Mouse (Mus musculus) kidney, embryonic 14.5 days (tissue): ENCODE results near the gene Tec. TPM values are rescaled to one million over a fixed set of nuclear protein-coding genes. Genes with fewer than 3 reads are reported as not detected.

ENCODE experiments used
- ATAC-seq: fragments of 200-750 bp; cut with Nextera tagmentation; 2 replicates; pipeline ENCODE4 v1.8.0; 2017; ENCODE audit warnings: moderate number of reproducible peaks, mild to moderate bottlenecking, moderate TSS enrichment, moderate library complexity; ENCODE audit not compliant: low FRiP score, low TSS enrichment
- H3K27ac ChIP-seq: fragments of 300-500 bp; sonication (generic); 2 replicates; pipeline ENCODE4 v1.5.1; 2014; ENCODE audit warnings: low read depth, mild to moderate bottlenecking, low read length, moderate library complexity, mixed read lengths
- H3K27me3 ChIP-seq: fragments of 300-500 bp; sonication (generic); 2 replicates; pipeline ENCODE4 v1.6.1; 2014; ENCODE audit warnings: mild to moderate bottlenecking, low read length; ENCODE audit not compliant: control insufficient read depth, insufficient read depth
- H3K36me3 ChIP-seq: fragments of 300-500 bp; sonication (generic); 2 replicates; pipeline ENCODE4 v1.6.1; 2014; ENCODE audit warnings: low read length, mixed read lengths; ENCODE audit not compliant: control insufficient read depth, insufficient read depth
- H3K4me1 ChIP-seq: fragments of 300-500 bp; sonication (generic); 2 replicates; pipeline ENCODE4 v1.6.1; 2014; ENCODE audit warnings: low read length, mixed read lengths; ENCODE audit not compliant: control insufficient read depth, insufficient read depth
- H3K4me2 ChIP-seq: fragments of 300-500 bp; sonication (generic); replicated peaks from 2 replicates; pipeline ENCODE4 v1.6.1; 2014; ENCODE audit warnings: low read depth, mild to moderate bottlenecking, low read length
- H3K4me3 ChIP-seq: fragments of 300-500 bp; sonication (generic); 2 replicates; pipeline ENCODE4 v1.5.1; 2014; ENCODE audit warnings: mild to moderate bottlenecking, low read length
- H3K9ac ChIP-seq: fragments of 300-500 bp; sonication (generic); 2 replicates; pipeline ENCODE4 v1.6.1; 2014; ENCODE audit warnings: low read depth, mild to moderate bottlenecking, low read length, moderate library complexity
- H3K9me3 ChIP-seq: fragments of 300-500 bp; sonication (generic); 2 replicates; pipeline ENCODE4 v1.6.1; 2016; ENCODE audit warnings: low read length; ENCODE audit not compliant: control insufficient read depth
- WGBS: fragments of 180-500 bp; shearing (Covaris S2); extraction: QIAGEN DNeasy Blood & Tissue Kit; methylation state at CpG from one replicate; pipeline ENCODE4 v1.1.7; 2014; 5-methylcytosine and 5-hydroxymethylcytosine counted together
- polyA plus RNA-seq: library from polyadenylated mRNA; unstranded; fragments of >200 nt; fragmentation: Nextera tagmentation; extraction: Ambion mirVana; gene quantifications from 2 replicates; pipeline ENCODE4 v1.2.1, GENCODE M21; 2014

The Tec gene
- polyA plus RNA-seq, 1 experiment from 2014 or later, result 8.9 TPM

- H3K9me3 ChIP-seq, result no peaks in the 10 kb centered on the region
- no peak overlapping the region for H3K4me2 ChIP-seq
- H3K9ac ChIP-seq, result no peak overlapping the region
- no peaks in the 10 kb centered on the region for H3K4me1 ChIP-seq
- H3K27me3 ChIP-seq, result no peaks in the 10 kb centered on the region
- no peaks in the 10 kb centered on the region for H3K36me3 ChIP-seq
- WGBS, result 40% methylated on average over 5 of the region's 5 CpGs
- no peak overlapping the region for H3K4me3 ChIP-seq
- no peak overlapping the region for H3K27ac ChIP-seq
- no peak for ATAC-seq
These were observed 11.5 kb upstream of the Tec start for GRCm38 (mm10) chr5:72879736-72880135.

DNA sequence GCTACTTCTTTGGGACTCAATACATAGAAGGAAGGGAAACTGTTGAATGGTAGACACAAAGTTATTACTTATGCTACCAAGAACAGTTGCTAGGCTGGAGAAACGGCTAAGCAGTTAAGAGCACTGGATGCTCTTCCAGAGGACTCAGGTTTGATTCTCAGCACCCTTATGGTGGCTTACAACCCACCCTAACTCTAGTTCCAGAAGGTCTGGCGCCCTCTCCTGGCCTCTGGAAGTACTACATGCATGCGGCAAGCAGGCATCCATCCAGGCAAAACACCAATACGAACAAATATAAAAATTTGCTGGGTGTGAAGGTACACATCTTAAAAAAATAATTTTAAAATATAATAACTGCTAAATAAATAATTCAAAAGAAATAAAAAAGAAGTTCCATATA lies 2.8 kb upstream of the Tec start:
- Histone ChIP-seq H3K27me3 (peaks cover 7% of the 10 kb centered on the region; the same call in 1 of the 2 replicates), H3K9me3 (peaks cover 4% of the 10 kb centered on the region; the same call in 1 of the 2 replicates), H3K36me3 (no peaks in the 10 kb centered on the region), H3K27ac (no peak overlapping the region), H3K4me2 (no peak overlapping the region), H3K4me1 (peaks cover 8% of the 10 kb centered on the region), H3K4me3 (no peak overlapping the region), H3K9ac (no peak overlapping the region)
- 86% methylated on average over 4 of the region's 4 CpGs for WGBS
- no peak for ATAC-seq

DNA sequence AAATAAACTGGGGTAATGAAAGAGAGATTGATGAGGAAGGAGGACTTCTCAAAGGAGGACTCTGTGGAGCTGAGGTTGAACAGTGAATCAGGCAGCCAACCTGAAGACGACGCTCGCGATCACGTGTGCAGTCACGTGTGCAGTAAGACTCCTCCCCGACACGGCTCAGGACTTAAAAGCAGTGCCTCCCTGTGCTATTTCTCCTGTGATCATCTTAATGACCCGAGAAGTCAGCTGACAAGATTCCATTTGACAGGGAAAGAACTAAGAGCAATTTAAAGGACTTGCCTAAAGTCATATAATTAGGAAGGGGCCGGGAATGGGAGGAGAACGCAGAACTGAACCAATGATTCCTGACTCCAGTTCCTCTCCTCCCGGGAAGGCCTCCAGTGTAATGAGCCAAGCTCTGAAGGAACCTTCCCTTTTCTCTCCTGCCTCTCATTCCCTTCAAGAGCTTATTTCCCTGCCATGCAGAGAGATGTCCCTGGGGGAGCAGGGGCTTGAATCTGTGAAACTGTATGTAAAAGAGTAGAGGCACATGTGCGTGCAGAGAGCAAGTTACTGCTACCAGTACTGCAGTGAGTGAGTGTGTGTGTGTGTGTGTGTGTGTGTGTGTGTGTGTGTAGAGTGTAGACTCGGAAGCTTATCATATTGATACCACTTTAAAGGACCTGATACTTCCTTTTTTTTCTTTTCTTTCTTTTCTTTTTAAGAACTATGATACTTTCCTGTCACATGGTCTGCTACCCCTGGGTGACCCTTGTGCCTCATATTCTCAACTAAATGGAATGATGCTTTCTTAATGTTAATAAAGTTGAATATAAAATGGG lies 1.7 kb upstream of the Tec start:
- no peak overlapping the region for H3K4me2 ChIP-seq
- ATAC-seq, result peak; percentile 45
- WGBS, result 24% methylated on average over 14 of the region's 14 CpGs
- no peaks in the 10 kb centered on the region for H3K36me3 ChIP-seq
- H3K4me3 ChIP-seq, result no peak overlapping the region
- H3K9me3 ChIP-seq, result peaks cover 4% of the 10 kb centered on the region; the same call in 1 of the 2 replicates
- H3K4me1 ChIP-seq, result peaks cover 8% of the 10 kb centered on the region
- no peak overlapping the region for H3K9ac ChIP-seq
- no peak overlapping the region for H3K27ac ChIP-seq
- H3K27me3 ChIP-seq, result peaks cover 7% of the 10 kb centered on the region; the same call in 1 of the 2 replicates

DNA sequence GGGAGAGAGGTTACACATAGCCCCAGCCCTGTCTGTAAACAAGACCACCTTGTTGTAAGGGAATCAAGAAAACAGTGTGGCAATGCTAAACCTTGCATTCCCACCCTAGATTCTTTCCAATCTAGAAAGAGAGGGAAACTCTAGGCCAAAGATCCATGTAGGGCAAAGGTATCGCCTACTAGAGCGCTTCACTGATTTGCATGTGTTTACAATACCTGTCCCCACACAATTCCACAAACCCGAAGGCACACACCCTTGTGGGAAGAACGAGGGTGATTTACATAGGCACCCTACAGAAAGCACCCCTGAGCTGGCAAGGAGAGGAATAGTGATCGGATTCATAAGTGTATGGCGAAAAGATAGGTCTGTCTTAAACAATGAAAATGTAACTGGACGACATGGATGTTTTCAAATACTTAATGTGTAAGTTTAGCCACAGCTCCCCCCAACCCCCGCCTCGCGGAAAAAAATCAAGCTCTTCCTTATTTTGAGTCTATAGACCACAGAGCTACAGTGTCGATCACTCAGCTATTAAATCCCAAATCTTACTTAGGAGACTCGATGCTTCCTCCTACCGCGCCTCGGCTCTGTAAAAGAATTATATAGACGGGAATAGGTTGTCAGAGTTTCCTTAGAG lies 1.1 kb downstream of the Tec start:
- ATAC-seq, result no peak
- Histone ChIP-seq H3K27me3 (peaks cover 7% of the 10 kb centered on the region; the same call in 1 of the 2 replicates), H3K27ac (no peak overlapping the region), H3K4me3 (peak overlapping the region; percentile 48), H3K9me3 (peaks cover 4% of the 10 kb centered on the region; the same call in 1 of the 2 replicates), H3K9ac (peak overlapping the region; percentile 59; the same call in 1 of the 2 replicates), H3K4me1 (peaks cover 8% of the 10 kb centered on the region), H3K36me3 (no peaks in the 10 kb centered on the region), H3K4me2 (peak overlapping the region; percentile 80)
- 29% methylated on average over 16 of the region's 16 CpGs for WGBS

DNA sequence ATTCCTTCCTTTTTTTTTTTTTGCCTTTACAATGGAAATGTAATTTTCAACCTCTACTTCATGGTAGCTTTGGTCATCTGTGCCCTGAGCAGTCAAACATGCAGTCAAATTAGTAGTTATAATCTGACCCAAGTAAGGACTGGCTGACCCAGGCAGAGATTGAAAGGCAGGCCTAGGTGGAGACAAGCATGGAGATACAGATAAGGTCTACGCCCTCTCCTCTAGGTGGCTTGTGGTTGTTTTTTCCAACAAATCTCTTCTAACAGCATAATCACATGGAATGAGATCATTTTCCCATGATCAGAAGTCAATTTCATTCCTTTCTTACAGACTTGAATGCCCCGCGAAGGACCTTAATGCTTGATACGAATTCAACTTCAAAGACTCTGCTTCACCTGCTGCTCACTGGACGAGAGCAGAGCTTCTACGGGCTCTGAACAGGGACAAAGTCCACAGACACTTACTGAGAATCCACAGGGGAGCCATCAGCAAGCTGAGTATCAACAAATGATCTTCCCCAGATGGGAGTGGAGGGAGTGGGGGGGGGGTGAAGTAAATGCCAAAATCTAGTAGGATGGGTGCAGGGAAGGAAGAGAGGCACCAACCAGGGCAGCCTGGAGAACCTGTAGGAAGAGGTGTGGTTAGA lies 1.9 kb downstream of the Tec start:
- no peak overlapping the region; the same call in 1 of the 2 replicates for H3K4me2 ChIP-seq

DNA sequence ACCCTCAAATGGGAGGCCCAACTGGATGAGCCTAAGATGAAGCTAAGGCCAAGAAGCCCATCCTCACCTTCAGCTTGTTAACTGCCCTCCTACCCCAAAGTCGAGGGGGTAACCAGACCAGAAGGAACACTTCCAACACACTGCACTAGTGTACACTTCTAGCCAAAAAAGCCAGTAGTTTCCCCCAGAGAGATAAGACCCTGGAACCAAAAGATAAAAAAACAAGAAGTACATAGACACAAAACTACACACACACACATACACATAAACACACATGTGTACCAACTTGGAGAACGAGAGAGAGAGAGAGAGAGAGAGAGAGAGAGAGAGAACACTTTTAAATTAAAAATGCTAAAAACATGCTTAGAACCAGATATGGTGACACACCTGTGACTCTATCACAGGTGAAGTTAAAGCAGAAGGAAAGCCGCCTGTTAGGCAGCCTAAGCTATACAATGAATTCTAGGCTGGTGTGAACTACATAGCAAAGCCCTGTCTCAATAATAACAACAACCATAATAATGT lies 3.6 kb downstream of the Tec start:
- Histone ChIP-seq H3K9me3 (peaks cover 5% of the 10 kb centered on the region; the same call in 1 of the 2 replicates), H3K4me1 (peaks cover 8% of the 10 kb centered on the region), H3K4me3 (no peak overlapping the region), H3K27ac (no peak overlapping the region), H3K9ac (no peak overlapping the region), H3K4me2 (no peak overlapping the region), H3K36me3 (no peaks in the 10 kb centered on the region), H3K27me3 (peaks cover 7% of the 10 kb centered on the region; the same call in 1 of the 2 replicates)
- WGBS, result 73% methylated on average over 3 of the region's 3 CpGs
- no peak for ATAC-seq

More for the DNA sequence above, 1.9 kb downstream of the Tec start:
- WGBS, result 53% methylated on average over 6 of the region's 6 CpGs
- H3K4me1 ChIP-seq, result peaks cover 8% of the 10 kb centered on the region
- H3K27ac ChIP-seq, result no peak overlapping the region
- no peak overlapping the region for H3K9ac ChIP-seq
- no peaks in the 10 kb centered on the region for H3K36me3 ChIP-seq
- H3K27me3 ChIP-seq, result peaks cover 7% of the 10 kb centered on the region; the same call in 1 of the 2 replicates
- peaks cover 4% of the 10 kb centered on the region; the same call in 1 of the 2 replicates for H3K9me3 ChIP-seq
- ATAC-seq, result no peak
- no peak overlapping the region for H3K4me3 ChIP-seq

- H3K9ac ChIP-seq, result no peak overlapping the region
- H3K4me2 ChIP-seq, result no peak overlapping the region
- H3K27ac ChIP-seq, result no peak overlapping the region
- no peak overlapping the region for H3K4me3 ChIP-seq
- H3K9me3 ChIP-seq, result peaks cover 10% of the 10 kb centered on the region; the same call in 1 of the 2 replicates
- 92% methylated on average over 9 of the region's 9 CpGs for WGBS
- H3K36me3 ChIP-seq, result no peaks in the 10 kb centered on the region
- H3K4me1 ChIP-seq, result peaks cover 3% of the 10 kb centered on the region; the same call in 1 of the 2 replicates
- no peak for ATAC-seq
- peaks cover 7% of the 10 kb centered on the region; the same call in 1 of the 2 replicates for H3K27me3 ChIP-seq
These were observed 5.1 kb downstream of the Tec start for GRCm38 (mm10) chr5:72863166-72863565.

- H3K27ac ChIP-seq, result no peak overlapping the region
These were observed 6.4 kb downstream of the Tec start for GRCm38 (mm10) chr5:72861726-72862385.

More at GRCm38 (mm10) chr5:72861726-72862385, 6.4 kb downstream of the Tec start:
- peaks cover 10% of the 10 kb centered on the region; the same call in 1 of the 2 replicates for H3K9me3 ChIP-seq
- peaks cover 5% of the 10 kb centered on the region; the same call in 1 of the 2 replicates for H3K27me3 ChIP-seq
- 44% methylated on average over 7 of the region's 7 CpGs for WGBS
- H3K4me1 ChIP-seq, result 0 out of 2 replicates have a peak, but pooled peaks cover 5% of the 10 kb centered on the region
- ATAC-seq, result no peak
- H3K9ac ChIP-seq, result no peak overlapping the region
- H3K36me3 ChIP-seq, result no peaks in the 10 kb centered on the region
- H3K4me2 ChIP-seq, result no peak overlapping the region
- no peak overlapping the region for H3K4me3 ChIP-seq
